Mouse (Mus musculus): ENCODE measurements around the gene F3.

GRCm38 (mm10) chr3:121699401-121699800 lies 23.9 kb upstream of the F3 start:
- TF ChIP-seq GATA1 (IDR thresholded peaks at IDR 0.05; ENCODE audit: borderline replicate concordance, low read length) (no peak), FLI1 (IDR thresholded peaks at IDR 0.05; ENCODE audit: low read length) (no peak)
